Mouse (Mus musculus) testis, adult 2 months (tissue): Measurements from ENCODE around the gene Cdk9. TPM values are rescaled to one million over a fixed set of nuclear protein-coding genes. Genes with fewer than 3 reads are reported as not detected.

ENCODE experiments used
- H3K27ac ChIP-seq: fragments of 200-500 bp; 2 replicates; pipeline ENCODE4 v1.5.1; 2012; ENCODE audit warnings: low read depth, low read length; ENCODE audit not compliant: control insufficient read depth, insufficient read depth
- H3K27me3 ChIP-seq: fragments of 200-500 bp; 2 replicates; pipeline ENCODE4 v1.6.1; 2012; ENCODE audit warnings: mild to moderate bottlenecking, low read length, moderate library complexity; ENCODE audit not compliant: control insufficient read depth, insufficient read depth
- H3K36me3 ChIP-seq: fragments of 200-500 bp; 2 replicates; pipeline ENCODE4 v1.6.1; 2012; ENCODE audit warnings: mild to moderate bottlenecking, low read length; ENCODE audit not compliant: control insufficient read depth, insufficient read depth
- H3K4me1 ChIP-seq: fragments of 200-500 bp; 2 replicates; pipeline ENCODE4 v1.6.1; 2012; ENCODE audit warnings: low read length; ENCODE audit not compliant: control insufficient read depth, insufficient read depth
- H3K4me3 ChIP-seq: fragments of 200-500 bp; 2 replicates; pipeline ENCODE4 v1.5.1; 2012; ENCODE audit warnings: low read depth, mild to moderate bottlenecking, low read length, moderate library complexity, mixed read lengths; ENCODE audit not compliant: control insufficient read depth
- CTCF ChIP-seq: fragments of 200-500 bp; IDR thresholded peaks from 2 replicates; pipeline ENCODE4 v1.5.1; 2012; ENCODE audit warnings: low read depth, mild to moderate bottlenecking, inconsistent platforms, low read length, moderate library complexity; ENCODE audit not compliant: control insufficient read depth, insufficient read depth, insufficient replicate concordance
- POLR2A ChIP-seq: fragments of 200-500 bp; IDR thresholded peaks from 2 replicates; pipeline ENCODE4 v1.6.1; 2012; ENCODE audit warnings: low read depth, mild to moderate bottlenecking, inconsistent platforms, low read length, moderate library complexity; ENCODE audit not compliant: control insufficient read depth
- polyA plus RNA-seq: library from polyadenylated mRNA; depleted of rRNA; stranded (reverse); fragments of >200 nt; gene quantifications from 2 replicates; pipeline ENCODE4 v1.2.3, GENCODE M21; 2012

Cdk9 gene
- polyA plus RNA-seq, 1 experiment: 121 TPM

DNA sequence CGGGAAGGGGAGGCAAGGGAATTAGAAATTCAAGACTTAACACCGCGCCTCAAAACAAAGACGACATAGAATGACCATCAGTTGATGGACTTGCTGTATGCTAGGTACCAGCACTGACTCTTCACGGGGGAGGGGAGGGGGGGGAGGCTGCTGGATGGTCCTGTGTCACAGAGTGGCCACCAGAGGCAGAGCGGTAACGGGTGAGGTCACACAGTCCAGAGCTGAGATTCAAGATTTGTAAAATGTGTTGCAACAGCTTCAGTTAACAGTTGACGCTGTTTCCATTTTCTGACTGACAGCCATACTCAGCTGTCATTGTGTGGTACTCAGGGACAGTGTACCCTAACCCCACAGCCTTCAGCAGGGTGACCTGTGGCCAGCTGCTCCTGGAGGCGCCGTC lies 39.3 kb upstream of the Cdk9 start:
- TF ChIP-seq POLR2A (no peak), CTCF (no peak)
- no peaks in the 10 kb centered on the region for H3K36me3 ChIP-seq

GRCm38 (mm10) chr2:32751665-32752033 lies 38.8 kb upstream of the Cdk9 start:
- Histone ChIP-seq H3K27me3 (no peaks in the 10 kb centered on the region), H3K27ac (no peak overlapping the region), H3K4me3 (peak overlapping the region; percentile 72; the same call in 1 of the 2 replicates), H3K4me1 (peaks cover 7% of the 10 kb centered on the region), H3K36me3 (no peaks in the 10 kb centered on the region)
- TF ChIP-seq CTCF: no peak
- TF ChIP-seq POLR2A: no peak

More for the DNA sequence above, 39.3 kb upstream of the Cdk9 start:
- H3K27ac ChIP-seq: no peak overlapping the region
- peaks cover 7% of the 10 kb centered on the region for H3K4me1 ChIP-seq
- no peak overlapping the region for H3K4me3 ChIP-seq
- no peaks in the 10 kb centered on the region for H3K27me3 ChIP-seq

DNA sequence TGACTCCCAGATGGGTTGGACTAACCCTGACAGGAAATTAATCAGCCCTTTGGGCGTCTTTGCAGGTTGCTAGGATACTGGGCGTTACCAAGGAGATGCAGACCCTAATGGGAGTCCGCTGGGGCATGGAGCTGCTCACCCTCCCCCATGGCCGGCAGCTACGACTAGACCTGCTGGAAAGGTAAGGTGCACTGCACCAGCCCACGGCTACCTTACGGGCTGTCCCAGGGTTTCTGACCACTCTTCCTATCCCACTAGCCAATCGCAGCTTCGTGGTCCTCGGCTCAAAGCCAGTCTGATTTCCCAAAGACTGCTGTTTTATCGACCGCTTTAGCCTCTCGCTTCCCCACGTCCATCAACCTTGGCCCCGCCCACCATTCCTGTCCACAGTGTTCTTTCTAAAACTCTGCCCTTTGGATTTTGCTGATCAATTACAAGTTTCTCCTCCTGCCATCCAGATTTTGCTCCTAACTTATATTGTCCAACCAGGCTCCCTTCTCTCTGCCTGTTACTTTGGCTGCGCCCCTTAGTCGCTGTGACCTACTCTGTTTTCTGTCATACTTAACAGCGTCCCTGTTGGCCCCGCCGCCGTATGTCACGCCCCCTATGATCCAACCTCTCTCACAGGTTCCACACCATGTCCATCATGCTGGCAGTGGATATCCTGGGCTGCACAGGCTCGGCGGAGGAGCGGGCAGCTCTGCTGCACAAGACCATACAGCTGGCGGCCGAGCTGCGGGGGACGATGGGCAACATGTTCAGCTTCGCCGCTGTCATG lies 38.2 kb upstream of the Cdk9 start:
- peaks cover 7% of the 10 kb centered on the region for H3K4me1 ChIP-seq
- H3K27me3 ChIP-seq: no peaks in the 10 kb centered on the region
- no peaks in the 10 kb centered on the region for H3K36me3 ChIP-seq
- no peak for TF ChIP-seq POLR2A
- TF ChIP-seq CTCF: no peak
- peak overlapping the region; percentile 72 for H3K4me3 ChIP-seq
- H3K27ac ChIP-seq: no peak overlapping the region

GRCm38 (mm10) chr2:32750199-32750598 lies 37.3 kb upstream of the Cdk9 start:
- Histone ChIP-seq H3K27me3 (no peaks in the 10 kb centered on the region), H3K36me3 (no peaks in the 10 kb centered on the region), H3K27ac (no peak overlapping the region), H3K4me1 (peaks cover 7% of the 10 kb centered on the region), H3K4me3 (no peak overlapping the region)
- no peak for TF ChIP-seq POLR2A
- no peak for TF ChIP-seq CTCF

DNA sequence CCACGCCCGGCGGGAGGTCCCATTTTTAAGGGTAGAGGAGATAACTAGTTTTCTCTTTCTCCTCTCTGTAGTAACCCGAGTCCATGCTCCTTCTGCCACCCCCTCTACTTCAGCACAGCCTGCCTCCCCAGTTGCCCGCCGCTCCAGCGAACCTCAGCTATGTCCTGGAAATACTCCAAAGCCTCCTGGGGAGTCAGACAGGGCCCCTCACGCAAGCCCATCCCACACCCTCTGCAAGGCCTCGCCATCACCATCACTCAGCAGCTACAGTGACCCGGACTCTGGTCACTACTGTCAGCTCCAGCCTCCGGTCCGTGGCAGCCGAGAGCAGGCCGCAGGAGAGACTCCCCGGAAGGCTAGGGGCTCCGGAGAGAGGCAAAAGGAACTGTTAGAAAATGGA lies 36.2 kb upstream of the Cdk9 start:
- peaks cover 7% of the 10 kb centered on the region for H3K4me1 ChIP-seq
- H3K27ac ChIP-seq: no peak overlapping the region
- TF ChIP-seq POLR2A (no peak), CTCF (no peak)
- no peaks in the 10 kb centered on the region for H3K36me3 ChIP-seq
- no peaks in the 10 kb centered on the region for H3K27me3 ChIP-seq
- H3K4me3 ChIP-seq: no peak overlapping the region

- no peak overlapping the region for H3K4me3 ChIP-seq
- H3K27ac ChIP-seq: no peak overlapping the region
- no peaks in the 10 kb centered on the region for H3K27me3 ChIP-seq
- TF ChIP-seq CTCF: no peak
- TF ChIP-seq POLR2A: no peak
- H3K36me3 ChIP-seq: no peaks in the 10 kb centered on the region
- peaks cover 16% of the 10 kb centered on the region for H3K4me1 ChIP-seq
These were observed 31.6 kb upstream of the Cdk9 start for GRCm38 (mm10) chr2:32744272-32744982.

GRCm38 (mm10) chr2:32742173-32742531 lies 29.3 kb upstream of the Cdk9 start:
- TF ChIP-seq CTCF: no peak
- TF ChIP-seq POLR2A: no peak
- Histone ChIP-seq H3K4me3 (no peak overlapping the region), H3K4me1 (peaks cover 16% of the 10 kb centered on the region), H3K27ac (no peak overlapping the region), H3K36me3 (no peaks in the 10 kb centered on the region), H3K27me3 (no peaks in the 10 kb centered on the region)
